Mouse (Mus musculus) midbrain, embryonic 13.5 days (tissue): ENCODE data around the gene Fam122a. TPM values are rescaled to one million over a fixed set of nuclear protein-coding genes. Genes with fewer than 3 reads are reported as not detected.

Experiments
- polyA plus RNA-seq: library from polyadenylated mRNA; unstranded; fragments of >200 nt; fragmentation: Nextera tagmentation; extraction: Ambion mirVana; gene quantifications from 2 replicates; pipeline ENCODE4 v1.2.1, GENCODE M21; 2015

The Fam122a gene
- polyA plus RNA-seq, 1 experiment from 2014 or later = 54.5 TPM

Other genes with a start within 250 kb of the Fam122a start
- gene Fxn, start 196.8 kb downstream of the Fam122a start, polyA plus RNA-seq = 40.1 and 41.4 TPM in 2 replicates
- 1.3 TPM in 2 replicates for gene Pip5k1b, start 78.5 kb upstream of the Fam122a start, polyA plus RNA-seq
- gene Tmem252, start 196.7 kb upstream of the Fam122a start, polyA plus RNA-seq = 0.76 and 1.1 TPM in 2 replicates